Mouse (Mus musculus) neural tube, embryonic 11.5 days (tissue): Measurements from ENCODE around the gene Rtf2. TPM values are rescaled to one million over a fixed set of nuclear protein-coding genes. Genes with fewer than 3 reads are reported as not detected.

ENCODE experiments used
- ATAC-seq: fragments of 200-750 bp; cut with Nextera tagmentation; 2 replicates; pipeline ENCODE4 v1.8.0; 2017; ENCODE audit warnings: moderate number of reproducible peaks, mild to moderate bottlenecking, moderate TSS enrichment, moderate library complexity; ENCODE audit not compliant: insufficient read depth, low FRiP score, low TSS enrichment
- DNase-seq: peaks from one replicate; pipeline ENCODE4 v3.0.0-alpha.2; 2015; ENCODE audit warnings: low spot score
- H3K27ac ChIP-seq: fragments of 300-500 bp; sonication (generic); 2 replicates; pipeline ENCODE4 v1.5.1; 2014; ENCODE audit warnings: low read depth, mild to moderate bottlenecking, low read length
- H3K27me3 ChIP-seq: fragments of 300-500 bp; sonication (generic); 2 replicates; pipeline ENCODE4 v1.6.1; 2014; ENCODE audit warnings: mild to moderate bottlenecking, low read length, mixed read lengths; ENCODE audit not compliant: control insufficient read depth, insufficient read depth
- H3K36me3 ChIP-seq: fragments of 300-500 bp; sonication (generic); 2 replicates; pipeline ENCODE4 v1.6.1; 2014; ENCODE audit warnings: mild to moderate bottlenecking, low read length, moderate library complexity, mixed read lengths; ENCODE audit not compliant: control insufficient read depth, insufficient read depth
- H3K4me1 ChIP-seq: fragments of 300-500 bp; sonication (generic); 2 replicates; pipeline ENCODE4 v1.6.1; 2014; ENCODE audit warnings: low read length, mixed read lengths; ENCODE audit not compliant: control insufficient read depth, insufficient read depth
- H3K4me2 ChIP-seq: fragments of 300-500 bp; sonication (generic); 2 replicates; pipeline ENCODE4 v1.6.1; 2014; ENCODE audit warnings: low read depth, mild to moderate bottlenecking, moderate library complexity
- H3K4me3 ChIP-seq: fragments of 300-500 bp; sonication (generic); 2 replicates; pipeline ENCODE4 v1.5.1; 2014; ENCODE audit warnings: low read depth, low read length
- H3K9ac ChIP-seq: fragments of 300-500 bp; sonication (generic); 2 replicates; pipeline ENCODE4 v1.6.1; 2014; ENCODE audit warnings: mild to moderate bottlenecking, low read length
- H3K9me3 ChIP-seq: fragments of 300-500 bp; sonication (generic); 2 replicates; pipeline ENCODE4 v1.6.1; 2016; ENCODE audit warnings: low read length; ENCODE audit not compliant: control insufficient read depth
- WGBS: fragments of 180-500 bp; shearing (Covaris S2); extraction: QIAGEN DNeasy Blood & Tissue Kit; methylation state at CpG from one replicate; pipeline ENCODE4 v1.1.7; 2014; 5-methylcytosine and 5-hydroxymethylcytosine counted together
- polyA plus RNA-seq: library from polyadenylated mRNA; unstranded; fragments of >200 nt; fragmentation: Nextera tagmentation; extraction: Ambion mirVana; gene quantifications from 2 replicates; pipeline ENCODE4 v1.2.1, GENCODE M21; 2014

Gene Rtf2
- polyA plus RNA-seq, 1 experiment from 2014 or later = 105 TPM

DNA sequence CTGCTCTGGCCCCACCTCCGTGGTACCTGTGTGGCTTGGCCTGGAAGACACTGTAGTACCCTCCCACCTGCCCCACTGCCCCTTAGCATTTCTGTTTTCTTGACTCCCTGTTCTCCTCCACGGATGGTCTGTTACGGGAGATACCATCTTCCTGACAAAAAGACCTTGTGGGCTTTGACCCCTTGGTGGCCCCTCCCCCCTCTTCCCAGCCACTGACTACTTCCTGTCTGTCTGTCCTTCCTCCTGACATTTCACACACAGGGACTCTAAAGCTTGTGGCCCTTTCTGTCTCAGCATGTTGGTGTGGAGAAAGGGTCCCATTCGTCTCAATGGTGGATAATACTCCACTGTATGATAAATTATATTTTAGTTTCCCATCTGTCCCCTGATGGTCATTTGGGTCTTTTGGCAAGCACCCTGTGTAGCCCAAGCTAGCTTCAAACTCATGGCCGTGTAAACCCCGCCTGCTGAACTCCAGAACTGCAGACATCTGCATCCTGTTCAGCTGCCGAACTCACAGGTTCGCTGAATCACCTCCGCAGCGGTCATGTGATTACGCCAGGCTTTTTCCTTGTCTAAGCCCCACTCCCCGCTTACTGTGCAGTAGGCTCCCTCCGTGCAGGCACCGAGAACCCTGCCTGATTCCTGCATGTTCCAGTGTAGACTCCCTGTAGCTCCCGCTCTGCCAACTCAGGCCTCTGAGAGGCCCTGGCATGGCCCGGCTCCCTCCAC, 41.5 kb downstream of the Rtf2 start:
- DNase-seq (no peak), ATAC-seq (no peak)
- no peaks in the 10 kb centered on the region for H3K9me3 ChIP-seq
- H3K27ac ChIP-seq = no peak overlapping the region
- H3K9ac ChIP-seq = no peak overlapping the region
- no peak overlapping the region for H3K4me3 ChIP-seq
- no peak overlapping the region for H3K4me2 ChIP-seq
- 85% methylated on average over 16 of the region's 16 CpGs for WGBS
- no peaks in the 10 kb centered on the region for H3K27me3 ChIP-seq
- no peaks in the 10 kb centered on the region for H3K36me3 ChIP-seq
- H3K4me1 ChIP-seq = no peaks in the 10 kb centered on the region

- WGBS = 86% methylated on average over 14 of the region's 14 CpGs
- DNase-seq (no peak), ATAC-seq (no peak)
- H3K36me3 ChIP-seq = no peaks in the 10 kb centered on the region
- H3K4me3 ChIP-seq = no peak overlapping the region
- H3K27me3 ChIP-seq = no peaks in the 10 kb centered on the region
- H3K4me1 ChIP-seq = no peaks in the 10 kb centered on the region
- no peak overlapping the region for H3K4me2 ChIP-seq
- no peaks in the 10 kb centered on the region for H3K9me3 ChIP-seq
- H3K9ac ChIP-seq = no peak overlapping the region
- no peak overlapping the region for H3K27ac ChIP-seq
Observed at GRCm38 (mm10) chr2:172483766-172484413, 43.5 kb downstream of the Rtf2 start.

GRCm38 (mm10) chr2:172484696-172485370, 44.5 kb downstream of the Rtf2 start:
- Histone ChIP-seq H3K27me3 (no peaks in the 10 kb centered on the region), H3K9me3 (no peaks in the 10 kb centered on the region), H3K4me3 (no peak overlapping the region), H3K36me3 (no peaks in the 10 kb centered on the region), H3K27ac (no peak overlapping the region), H3K4me1 (no peaks in the 10 kb centered on the region), H3K9ac (no peak overlapping the region), H3K4me2 (no peak overlapping the region)
- DNase-seq (no peak), ATAC-seq (no peak)
- WGBS = 41% methylated on average over 12 of the region's 12 CpGs

GRCm38 (mm10) chr2:172496736-172497345, 56.5 kb downstream of the Rtf2 start:
- H3K36me3 ChIP-seq = no peaks in the 10 kb centered on the region
- DNase-seq = no peak
- no peak overlapping the region for H3K4me3 ChIP-seq
- no peak overlapping the region for H3K9ac ChIP-seq
- no peaks in the 10 kb centered on the region for H3K4me1 ChIP-seq
- 73% methylated on average over 8 of the region's 8 CpGs for WGBS
- no peaks in the 10 kb centered on the region for H3K9me3 ChIP-seq
- no peak overlapping the region for H3K27ac ChIP-seq
- no peak for ATAC-seq
- no peak overlapping the region for H3K4me2 ChIP-seq
- H3K27me3 ChIP-seq = no peaks in the 10 kb centered on the region

DNA sequence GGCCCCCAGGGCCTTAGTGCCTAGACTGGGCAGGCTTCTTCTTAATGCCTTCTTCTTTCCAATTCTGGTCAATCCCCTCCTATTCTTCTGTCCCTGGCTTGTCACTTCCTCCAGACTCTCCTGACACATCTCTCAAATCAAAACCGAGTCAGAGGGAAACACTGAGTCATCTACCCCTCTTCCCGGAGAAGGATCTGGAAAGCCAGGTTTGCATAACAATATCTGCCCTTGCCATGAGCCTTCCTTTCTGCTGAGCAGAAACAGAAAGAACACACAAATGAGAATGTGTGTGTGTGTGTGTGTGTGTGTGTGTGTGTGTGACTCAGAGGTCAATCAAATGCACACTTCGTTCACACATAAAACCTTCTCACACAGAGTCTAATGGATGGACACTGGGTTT, 58.5 kb downstream of the Rtf2 start:
- 61% methylated on average over 3 of the region's 3 CpGs for WGBS
- H3K9ac ChIP-seq = no peak overlapping the region
- no peaks in the 10 kb centered on the region for H3K4me1 ChIP-seq
- H3K27me3 ChIP-seq = no peaks in the 10 kb centered on the region
- H3K36me3 ChIP-seq = no peaks in the 10 kb centered on the region
- no peak overlapping the region for H3K27ac ChIP-seq
- no peaks in the 10 kb centered on the region for H3K9me3 ChIP-seq
- ATAC-seq = no peak
- no peak overlapping the region for H3K4me3 ChIP-seq
- H3K4me2 ChIP-seq = no peak overlapping the region
- DNase-seq = no peak

DNA sequence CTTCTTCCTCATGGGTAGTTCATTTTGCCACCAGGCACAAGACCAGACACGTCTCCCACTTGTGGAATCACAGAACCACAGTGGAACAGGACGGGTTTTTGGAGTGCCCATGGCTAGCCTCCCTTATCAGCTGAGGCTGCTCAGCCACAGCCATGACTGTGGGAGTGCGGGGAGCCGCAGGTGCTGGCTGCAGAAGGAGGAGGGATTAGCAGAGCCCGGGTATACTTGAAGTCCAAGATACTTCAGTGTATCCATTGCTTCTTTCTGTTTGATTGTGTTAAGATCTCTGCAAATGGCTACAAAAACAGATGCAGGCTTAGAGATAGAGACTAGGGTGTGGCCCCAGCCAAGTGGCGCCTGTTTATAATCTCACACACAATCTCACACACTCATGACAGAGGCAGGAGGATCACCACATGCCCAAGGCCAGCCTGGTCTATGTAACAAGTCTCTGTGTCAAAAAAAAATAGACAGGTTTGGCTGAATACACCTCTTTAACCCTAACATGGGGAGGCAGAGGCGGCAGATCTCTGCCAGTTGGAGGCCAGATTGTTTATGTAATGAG, 60.5 kb downstream of the Rtf2 start:
- no peak for DNase-seq
- no peak overlapping the region for H3K27ac ChIP-seq
- WGBS = 59% methylated on average over 7 of the region's 7 CpGs
- no peak for ATAC-seq
- H3K4me3 ChIP-seq = no peak overlapping the region
- H3K4me1 ChIP-seq = no peaks in the 10 kb centered on the region
- no peak overlapping the region for H3K4me2 ChIP-seq
- no peaks in the 10 kb centered on the region for H3K36me3 ChIP-seq
- no peaks in the 10 kb centered on the region for H3K9me3 ChIP-seq
- no peaks in the 10 kb centered on the region for H3K27me3 ChIP-seq
- H3K9ac ChIP-seq = no peak overlapping the region

- H3K9me3 ChIP-seq = no peaks in the 10 kb centered on the region
- no peak overlapping the region for H3K27ac ChIP-seq
- ATAC-seq (no peak), DNase-seq (peak; percentile 68)
- no peak overlapping the region for H3K9ac ChIP-seq
- no peak overlapping the region for H3K4me2 ChIP-seq
- H3K36me3 ChIP-seq = no peaks in the 10 kb centered on the region
- WGBS = 10% methylated on average over 4 of the region's 4 CpGs
- no peaks in the 10 kb centered on the region for H3K27me3 ChIP-seq
- no peaks in the 10 kb centered on the region for H3K4me1 ChIP-seq
- no peak overlapping the region for H3K4me3 ChIP-seq
Observed at GRCm38 (mm10) chr2:172501341-172501740, 61.0 kb downstream of the Rtf2 start.

DNA sequence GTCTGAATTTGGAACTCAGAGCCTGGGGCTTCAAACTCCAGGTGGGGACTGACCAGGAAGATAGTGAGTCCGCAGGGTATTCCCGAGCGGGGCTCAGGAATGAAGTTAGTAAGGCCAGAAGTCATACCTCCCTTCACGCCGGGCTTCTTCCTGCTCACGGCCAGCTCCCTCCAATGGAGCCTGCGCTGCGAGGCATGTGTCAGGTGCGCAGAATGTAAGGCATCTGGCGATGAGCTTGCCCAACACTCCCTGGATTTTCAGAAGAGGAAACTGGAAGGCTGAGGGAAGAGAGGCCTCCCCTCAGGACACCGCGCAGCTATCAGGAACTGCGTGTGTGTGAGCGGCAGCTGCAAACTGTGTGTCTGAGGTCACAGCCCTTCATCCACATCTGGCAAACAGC, 61.8 kb downstream of the Rtf2 start:
- DNase-seq (no peak), ATAC-seq (no peak)
- no peak overlapping the region for H3K4me3 ChIP-seq
- H3K4me2 ChIP-seq = no peak overlapping the region
- no peak overlapping the region for H3K9ac ChIP-seq
- no peaks in the 10 kb centered on the region for H3K36me3 ChIP-seq
- H3K27ac ChIP-seq = no peak overlapping the region
- no peaks in the 10 kb centered on the region for H3K27me3 ChIP-seq
- no peaks in the 10 kb centered on the region for H3K9me3 ChIP-seq
- no peaks in the 10 kb centered on the region for H3K4me1 ChIP-seq
- 63% methylated on average over 14 of the region's 14 CpGs for WGBS
